Mouse (Mus musculus) neutrophil, adult 83 days (primary cell): ENCODE results near the gene Thtpa. TPM values are rescaled to one million over a fixed set of nuclear protein-coding genes. Genes with fewer than 3 reads are reported as not detected.

ENCODE experiments used
- total RNA-seq, 2 experiments: library from RNA; stranded (reverse); gene quantifications; one replicate each; pipeline ENCODE4 v1.2.4; 2023

Thtpa gene
- total RNA-seq: 1 to 10 TPM; 2.8 to 3.8 TPM

GRCm38 (mm10) chr14:55094704-55095231 is at the start of gene Thtpa:
Gene Thtpa, plus strand, starts transcription at chr14:55094784.

GRCm38 (mm10) chr14:55092011-55092577 is 2.5 kb upstream of the Thtpa start, which contains the start of gene Zfhx2:
Gene Zfhx2, minus strand, starts transcription at chr14:55092324.

GRCm38 (mm10) chr14:55105836-55106809 is 11.5 kb downstream of the Thtpa start, which contains the start of gene Ap1g2:
Gene Ap1g2, minus strand, starts transcription at chr14:55106593.

GRCm38 (mm10) chr14:55116425-55117200 is 22.0 kb downstream of the Thtpa start, which contains the start of gene Jph4:
Gene Jph4, minus strand, starts transcription at chr14:55116935.

Other genes starting within 250 kb of the Thtpa start
- gene Homez, start 223.8 kb upstream of the Thtpa start, total RNA-seq: 10 to 100 TPM in 1 of 2 experiments, 1 to 10 TPM in 1; 8.7 to 10.9 TPM
- 1 to 10 TPM; 1.7 to 2.5 TPM for gene Ppp1r3e, start 217.2 kb upstream of the Thtpa start, total RNA-seq
- 1 to 10 TPM; 6.6 to 8.1 TPM for gene Bcl2l2, start 211.4 kb upstream of the Thtpa start, total RNA-seq
- gene Gm20521, start 211.3 kb upstream of the Thtpa start, total RNA-seq: 1 to 10 TPM in 1 of 2 experiments, under 1 TPM in 1; 0.85 to 1.5 TPM
- gene Pabpn1, start 202.3 kb upstream of the Thtpa start, total RNA-seq: 100 to 1,000 TPM; 136 to 145 TPM
- under 1 TPM; 0.55 to 0.57 TPM for gene Slc22a17, start 181.7 kb upstream of the Thtpa start, total RNA-seq
- under 1 TPM in 1 of 2 experiments, not detected in 1; 0.33 TPM for gene Efs, start 168.7 kb upstream of the Thtpa start, total RNA-seq
- gene Il25, start 162.1 kb upstream of the Thtpa start, total RNA-seq: not detected
- gene Cmtm5, start 158.5 kb upstream of the Thtpa start, total RNA-seq: not detected
- gene Myh6, start 127.9 kb upstream of the Thtpa start, total RNA-seq: not detected
- not detected for gene Gm17428, start 117.9 kb upstream of the Thtpa start, total RNA-seq
- gene Myh7, start 100.2 kb upstream of the Thtpa start, total RNA-seq: not detected
- 10 to 100 TPM; 35.4 to 38.4 TPM for gene Ngdn, start 79.3 kb upstream of the Thtpa start, total RNA-seq
- gene Zfhx2, start 2.5 kb upstream of the Thtpa start, total RNA-seq: 1 to 10 TPM; 1.7 to 2.1 TPM
- 10 to 100 TPM; 37.1 to 42.6 TPM for gene Ap1g2, start 11.8 kb downstream of the Thtpa start, total RNA-seq
- gene Jph4, start 22.2 kb downstream of the Thtpa start, total RNA-seq: not detected
- not detected for gene Dhrs2, start 127.2 kb downstream of the Thtpa start, total RNA-seq